Mouse (Mus musculus): Measurements from ENCODE around the gene Ciita.

- no peak for TF ChIP-seq CTCF (IDR thresholded peaks at IDR 0.05)
- TF ChIP-seq EP300 (IDR thresholded peaks at IDR 0.05), result no peak
Measured at GRCm38 (mm10) chr16:10574936-10575335, 95.1 kb downstream of the Ciita start.
